Mouse (Mus musculus) layer of hippocampus, postnatal 14 days (tissue): ENCODE data around the gene Aifm3. TPM values are rescaled to one million over a fixed set of nuclear protein-coding genes. Genes with fewer than 3 reads are reported as not detected.
"Not testable (repeated sequence)": the region's sequence is repeated elsewhere in the genome, so short reads cannot be mapped to it uniquely, and the experiment has no call there.

Experiments used
- DNase-seq, 2 experiments: peaks; one replicate each; pipeline ENCODE4 v3.0.0; 2021 to 2022; ENCODE audit warnings: low spot score in 2 of 2, mixed read lengths in 1 of 2
- total RNA-seq, 2 experiments: library from RNA; stranded (reverse); gene quantifications; 2 replicates each; pipeline ENCODE4 v1.2.3; 2021

The Aifm3 gene
- total RNA-seq, 2 experiments from 2014 or later, result 59.1 to 61.5 TPM

DNA sequence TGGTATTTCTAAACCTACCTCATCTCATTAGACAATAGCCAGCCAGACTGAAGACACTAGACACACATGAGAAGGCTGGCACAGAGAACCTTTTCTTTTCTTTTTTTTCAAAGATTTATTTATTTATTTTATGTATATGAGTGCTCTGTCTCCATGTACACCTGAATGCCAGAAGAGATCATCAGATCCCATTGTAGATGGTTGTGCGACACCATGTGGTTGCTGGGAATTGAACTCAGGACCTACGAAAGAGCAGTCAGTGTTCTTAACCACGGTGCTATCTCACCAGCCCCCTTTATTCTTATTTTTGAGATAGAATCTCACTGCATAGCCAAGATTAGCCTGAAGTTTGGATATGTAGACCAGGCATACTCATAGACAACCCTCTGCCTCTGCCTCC is 47.2 kb downstream of the Aifm3 start:
- DNase-seq, result no peak

GRCm38 (mm10) chr16:17542632-17543031 is 53.2 kb downstream of the Aifm3 start:
- no peak for DNase-seq

GRCm38 (mm10) chr16:17552837-17553236 is 63.4 kb downstream of the Aifm3 start:
- DNase-seq, result no peak

DNA sequence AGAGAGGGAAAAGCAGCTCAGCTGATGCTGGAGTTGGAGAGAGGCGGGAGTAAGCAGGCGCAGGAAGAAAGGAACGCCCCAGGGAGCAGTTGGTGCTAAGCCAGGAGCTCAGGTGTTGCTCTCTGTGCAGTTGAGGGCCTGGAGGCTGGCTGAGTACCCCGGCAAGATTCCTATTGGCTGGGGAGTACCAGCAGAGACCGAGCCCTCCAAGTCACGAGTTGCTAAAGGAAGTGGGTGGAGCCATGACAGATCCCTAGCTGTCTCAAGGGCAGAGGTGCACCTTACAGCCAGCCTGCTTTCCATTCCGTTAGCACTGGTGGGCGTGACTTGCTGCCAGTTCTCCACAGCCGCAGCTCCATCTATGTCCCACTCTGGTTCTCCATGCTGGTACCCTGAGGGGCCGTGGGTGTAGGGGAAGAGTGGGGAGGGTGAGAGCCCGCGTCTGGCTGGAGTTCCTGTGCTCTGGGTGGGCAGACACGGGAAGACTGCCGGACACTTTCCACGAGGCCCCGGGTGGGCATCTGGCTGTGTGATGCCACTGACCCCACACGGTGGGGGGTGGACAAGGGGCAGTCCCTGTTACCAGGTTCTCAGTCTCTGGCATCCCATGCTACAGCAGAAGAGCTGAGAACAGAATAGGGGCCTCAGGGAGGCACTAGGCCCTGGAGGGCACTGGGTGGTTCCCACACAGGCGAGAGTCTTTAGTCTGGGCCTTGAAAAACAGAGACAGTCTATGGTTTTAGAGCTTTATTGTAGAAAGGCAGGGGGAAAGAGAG is 64.7 kb downstream of the Aifm3 start:
- DNase-seq, result no peak

DNA sequence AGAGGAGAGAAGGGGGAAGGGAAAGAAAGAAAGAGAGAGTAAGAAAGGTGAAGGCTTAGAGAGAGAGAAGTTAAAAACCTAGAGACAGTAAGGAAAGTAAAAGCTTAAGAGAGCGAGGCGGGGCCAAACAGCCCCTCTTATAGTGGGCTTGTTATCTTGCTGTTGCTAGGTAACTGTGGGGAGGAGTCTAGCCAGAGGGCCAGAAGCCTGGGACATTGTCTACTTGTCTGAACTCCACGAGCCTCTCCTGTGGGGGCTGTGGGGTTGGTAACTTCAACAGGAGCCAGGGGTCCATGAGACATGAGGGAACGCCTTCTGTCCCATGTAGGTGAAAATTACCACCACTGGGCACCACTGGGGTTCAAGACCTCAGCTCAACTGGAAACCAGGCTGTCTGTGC is 65.3 kb downstream of the Aifm3 start:
- not testable (repeated sequence) for DNase-seq

- DNase-seq, result no peak
Observed at GRCm38 (mm10) chr16:17556180-17556579, 66.8 kb downstream of the Aifm3 start.

- no peak for DNase-seq
Observed at GRCm38 (mm10) chr16:17556907-17557306, 67.5 kb downstream of the Aifm3 start.

Other genes with a start within 250 kb of the Aifm3 start
- 100 to 1,000 TPM in 1 of 2 experiments, 10 to 100 TPM in 1; 86.7 to 100 TPM for gene Tmem191c, start 213.5 kb upstream of the Aifm3 start, total RNA-seq
- under 1 TPM; 0.60 to 0.92 TPM for gene Serpind1, start 158.2 kb upstream of the Aifm3 start, total RNA-seq
- gene Snap29, start 83.6 kb upstream of the Aifm3 start, total RNA-seq, result 10 to 100 TPM; 27.3 to 31.2 TPM
- gene Pi4ka, start 83.3 kb upstream of the Aifm3 start, total RNA-seq, result 100 to 1,000 TPM; 222 to 236 TPM
- 10 to 100 TPM; 37.3 to 37.4 TPM for gene Crkl, start 37.6 kb upstream of the Aifm3 start, total RNA-seq
- gene Lztr1, start 19.1 kb downstream of the Aifm3 start, total RNA-seq, result 100 to 1,000 TPM; 204 to 215 TPM
- gene Thap7, start 41.5 kb downstream of the Aifm3 start, total RNA-seq, result 10 to 100 TPM; 38.1 to 40.8 TPM
- 1 to 10 TPM in 1 of 2 experiments, under 1 TPM in 1; 0.67 to 1.6 TPM for gene Lrrc74b, start 71.6 kb downstream of the Aifm3 start, total RNA-seq
- 1 to 10 TPM in 1 of 2 experiments, under 1 TPM in 1; 0.83 to 1.1 TPM for gene P2rx6, start 72.3 kb downstream of the Aifm3 start, total RNA-seq
- 10 to 100 TPM; 86.2 to 94.9 TPM for gene Slc7a4, start 93.6 kb downstream of the Aifm3 start, total RNA-seq
- gene Smpd4, start 129.7 kb downstream of the Aifm3 start, total RNA-seq, result 10 to 100 TPM; 37.9 to 42.2 TPM
- 10 to 100 TPM; 39.9 to 48.2 TPM for gene Ccdc74a, start 156.9 kb downstream of the Aifm3 start, total RNA-seq
- 10 to 100 TPM; 65.4 to 80.2 TPM for gene Med15, start 243.3 kb downstream of the Aifm3 start, total RNA-seq